Mouse (Mus musculus): ENCODE results near the gene Trak1. TPM values are rescaled to one million over a fixed set of nuclear protein-coding genes. Genes with fewer than 3 reads are reported as not detected.

Trak1 gene
- polyA plus RNA-seq, 1 experiment from 2014 or later: 16.2 TPM

DNA sequence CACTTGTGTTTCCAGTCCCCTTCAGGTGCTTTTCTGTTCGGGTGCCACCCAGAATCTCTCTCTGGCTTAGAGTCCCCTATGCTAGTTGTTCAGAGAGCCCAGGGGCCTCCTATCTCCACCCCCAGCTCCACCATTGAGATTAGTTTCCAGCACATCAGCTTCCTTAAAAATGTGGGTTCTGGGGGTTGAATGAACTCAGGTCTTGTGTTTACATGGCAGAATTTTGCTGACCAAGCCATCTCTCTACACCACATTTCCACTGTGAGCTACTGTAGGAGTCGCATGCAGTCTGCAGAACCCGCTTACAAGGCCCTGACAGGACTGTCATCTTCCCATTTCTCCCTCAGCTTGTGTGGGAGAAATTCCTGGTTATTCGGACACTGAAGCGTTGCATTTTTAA is 32.8 kb downstream of the Trak1 start:
- peaks cover 33% of the 10 kb centered on the region for H3K4me1 ChIP-seq (ENCODE audit: insufficient read depth, low read length)
- H3K27ac ChIP-seq (ENCODE audit: low read length): no peak overlapping the region
- ATAC-seq (ENCODE audit: low FRiP score, low TSS enrichment): no peak

DNA sequence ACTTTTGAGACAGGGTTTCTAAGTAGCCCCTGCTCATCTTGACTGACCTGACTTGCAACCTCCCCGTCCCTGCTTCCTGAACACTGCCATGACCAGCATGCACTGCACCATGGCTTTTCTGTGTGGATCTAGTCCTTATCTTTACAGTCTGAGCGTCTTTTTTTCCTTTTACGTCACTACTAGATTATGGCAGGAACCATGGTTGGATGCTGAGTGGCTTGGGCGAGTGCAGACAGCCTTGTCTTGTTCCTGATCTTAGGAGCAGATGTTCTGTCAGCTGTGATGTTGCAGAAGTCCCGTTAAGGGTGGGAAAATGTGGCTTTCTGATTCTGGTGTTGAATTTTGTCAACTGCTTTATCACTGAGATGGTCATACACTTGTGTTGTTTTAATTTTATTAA is 34.1 kb downstream of the Trak1 start:
- Histone ChIP-seq H3K4me1 (ENCODE audit: insufficient read depth, low read length) (peaks cover 45% of the 10 kb centered on the region), H3K27ac (ENCODE audit: low read length) (peak overlapping the region; percentile 84)
- ATAC-seq (ENCODE audit: low FRiP score, low TSS enrichment): no peak

More for the DNA sequence above, 32.8 kb downstream of the Trak1 start:
- Histone ChIP-seq H3K36me3 (ENCODE audit: insufficient read depth, low read length) (peaks cover 5% of the 10 kb centered on the region; the same call in 1 of the 2 replicates), H3K9me3 (ENCODE audit: low read length) (no peaks in the 10 kb centered on the region), H3K4me3 (ENCODE audit: low read length) (no peak overlapping the region), H3K4me2 (replicated peaks; ENCODE audit: low read depth, low read length) (no peak overlapping the region), H3K9ac (replicated peaks; ENCODE audit: low read length) (no peak overlapping the region), H3K27me3 (ENCODE audit: insufficient read depth, low read length) (no peaks in the 10 kb centered on the region)
- 93% methylated on average over 5 of the region's 5 CpGs for whole genome bisulfite sequencing

GRCm38 (mm10) chr9:121331878-121332630 is 34.8 kb downstream of the Trak1 start:
- Histone ChIP-seq H3K9me3 (ENCODE audit: low read length) (no peaks in the 10 kb centered on the region), H3K27ac (ENCODE audit: low read length) (peak overlapping the region; percentile 84), H3K36me3 (ENCODE audit: insufficient read depth, low read length) (peaks cover 5% of the 10 kb centered on the region; the same call in 1 of the 2 replicates), H3K4me2 (replicated peaks; ENCODE audit: low read depth, low read length) (no peak overlapping the region; the same call in 1 of the 2 replicates), H3K27me3 (ENCODE audit: insufficient read depth, low read length) (no peaks in the 10 kb centered on the region), H3K4me1 (ENCODE audit: insufficient read depth, low read length) (peaks cover 46% of the 10 kb centered on the region), H3K4me3 (ENCODE audit: low read length) (no peak overlapping the region), H3K9ac (replicated peaks; ENCODE audit: low read length) (no peak overlapping the region; the same call in 1 of the 2 replicates)
- peak; percentile 77 for ATAC-seq (ENCODE audit: low FRiP score, low TSS enrichment)
- 2% methylated on average over 8 of the region's 8 CpGs for WGBS

More for the DNA sequence above, 34.1 kb downstream of the Trak1 start:
- no peaks in the 10 kb centered on the region for H3K27me3 ChIP-seq (ENCODE audit: insufficient read depth, low read length)
- no peak overlapping the region for H3K4me3 ChIP-seq (ENCODE audit: low read length)
- 13% methylated on average over 5 of the region's 5 CpGs for WGBS
- H3K36me3 ChIP-seq (ENCODE audit: insufficient read depth, low read length): peaks cover 5% of the 10 kb centered on the region; the same call in 1 of the 2 replicates
- H3K9me3 ChIP-seq (ENCODE audit: low read length): no peaks in the 10 kb centered on the region
- no peak overlapping the region for H3K4me2 ChIP-seq (replicated peaks; ENCODE audit: low read depth, low read length)
- H3K9ac ChIP-seq (replicated peaks; ENCODE audit: low read length): no peak overlapping the region

GRCm38 (mm10) chr9:121333559-121333958 is 36.3 kb downstream of the Trak1 start:
- peaks cover 58% of the 10 kb centered on the region for H3K4me1 ChIP-seq (ENCODE audit: insufficient read depth, low read length)
- no peak overlapping the region for H3K27ac ChIP-seq (ENCODE audit: low read length)
- peaks cover 2% of the 10 kb centered on the region; the same call in 1 of the 2 replicates for H3K36me3 ChIP-seq (ENCODE audit: insufficient read depth, low read length)
- no peaks in the 10 kb centered on the region for H3K9me3 ChIP-seq (ENCODE audit: low read length)
- H3K4me3 ChIP-seq (ENCODE audit: low read length): no peak overlapping the region
- H3K27me3 ChIP-seq (ENCODE audit: insufficient read depth, low read length): no peaks in the 10 kb centered on the region
- ATAC-seq (ENCODE audit: low FRiP score, low TSS enrichment): no peak
- 89% methylated on average over 5 of the region's 5 CpGs for WGBS
- no peak overlapping the region for H3K4me2 ChIP-seq (replicated peaks; ENCODE audit: low read depth, low read length)
- no peak overlapping the region for H3K9ac ChIP-seq (replicated peaks; ENCODE audit: low read length)

DNA sequence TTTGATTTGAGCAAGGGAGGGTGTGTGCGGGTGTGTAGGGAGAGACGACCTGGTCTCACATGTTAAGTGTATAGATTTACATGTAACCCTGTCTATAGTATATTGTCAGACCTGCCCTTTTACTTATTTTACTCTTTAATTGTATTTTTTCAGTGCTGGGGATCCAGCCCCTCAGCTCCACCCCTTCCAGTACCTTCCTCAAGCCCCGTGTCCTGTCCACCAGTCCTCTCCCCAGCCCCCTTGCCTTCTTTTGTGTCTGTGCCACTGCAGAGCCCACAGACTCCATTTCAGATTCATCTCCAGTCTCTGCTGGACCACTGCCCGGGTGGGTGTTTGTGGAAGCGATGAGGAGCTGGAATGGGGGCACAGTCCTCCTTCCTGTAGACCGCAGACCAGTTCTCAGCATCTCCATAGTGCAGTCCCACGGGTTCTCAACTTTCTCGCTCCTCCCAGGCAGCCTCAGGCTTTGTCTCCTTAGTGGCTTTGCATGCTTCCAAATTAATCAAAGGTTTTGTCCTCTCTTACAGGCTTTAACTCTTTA is 37.1 kb downstream of the Trak1 start:
- Histone ChIP-seq H3K4me3 (ENCODE audit: low read length) (no peak overlapping the region), H3K27ac (ENCODE audit: low read length) (no peak overlapping the region), H3K27me3 (ENCODE audit: insufficient read depth, low read length) (no peaks in the 10 kb centered on the region), H3K4me2 (replicated peaks; ENCODE audit: low read depth, low read length) (no peak overlapping the region), H3K4me1 (ENCODE audit: insufficient read depth, low read length) (peaks cover 58% of the 10 kb centered on the region), H3K9me3 (ENCODE audit: low read length) (no peaks in the 10 kb centered on the region), H3K9ac (replicated peaks; ENCODE audit: low read length) (no peak overlapping the region), H3K36me3 (ENCODE audit: insufficient read depth, low read length) (no peaks in the 10 kb centered on the region)
- no peak for ATAC-seq (ENCODE audit: low FRiP score, low TSS enrichment)
- WGBS: 49% methylated on average over 8 of the region's 8 CpGs

DNA sequence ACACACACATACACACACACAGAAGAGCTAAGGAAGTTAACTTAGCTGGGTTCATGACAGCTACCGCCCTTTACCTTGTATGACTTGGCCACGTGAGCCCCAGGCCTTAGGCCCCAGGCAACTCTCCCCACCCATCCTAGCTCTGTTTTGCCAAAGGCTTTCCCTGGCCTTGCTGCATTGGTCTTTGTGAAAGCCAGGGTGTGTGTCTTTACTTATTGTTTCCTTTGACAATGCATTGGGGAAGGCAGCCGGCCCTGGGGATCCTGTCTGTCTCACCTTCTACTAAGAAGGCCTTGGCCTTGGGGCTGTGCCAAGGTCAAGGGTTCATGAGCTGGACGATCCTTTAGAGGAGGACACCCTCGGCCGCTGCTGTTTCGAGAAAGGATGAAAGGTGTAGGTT is 38.3 kb downstream of the Trak1 start:
- H3K4me1 ChIP-seq (ENCODE audit: insufficient read depth, low read length): peaks cover 58% of the 10 kb centered on the region
- H3K27me3 ChIP-seq (ENCODE audit: insufficient read depth, low read length): no peaks in the 10 kb centered on the region
- H3K36me3 ChIP-seq (ENCODE audit: insufficient read depth, low read length): no peaks in the 10 kb centered on the region
- H3K9me3 ChIP-seq (ENCODE audit: low read length): no peaks in the 10 kb centered on the region
- no peak overlapping the region for H3K4me3 ChIP-seq (ENCODE audit: low read length)
- 32% methylated on average over 7 of the region's 7 CpGs for WGBS
- H3K4me2 ChIP-seq (replicated peaks; ENCODE audit: low read depth, low read length): no peak overlapping the region
- peak overlapping the region; percentile 64 for H3K27ac ChIP-seq (ENCODE audit: low read length)
- ATAC-seq (ENCODE audit: low FRiP score, low TSS enrichment): no peak
- peak overlapping the region; percentile 29; the same call in 1 of the 2 replicates for H3K9ac ChIP-seq (replicated peaks; ENCODE audit: low read length)

GRCm38 (mm10) chr9:121336324-121336946 is 39.1 kb downstream of the Trak1 start:
- Histone ChIP-seq H3K4me3 (ENCODE audit: low read length) (no peak overlapping the region), H3K36me3 (ENCODE audit: insufficient read depth, low read length) (no peaks in the 10 kb centered on the region), H3K27me3 (ENCODE audit: insufficient read depth, low read length) (no peaks in the 10 kb centered on the region), H3K27ac (ENCODE audit: low read length) (peak overlapping the region; percentile 6; the same call in 1 of the 2 replicates), H3K4me1 (ENCODE audit: insufficient read depth, low read length) (peaks cover 54% of the 10 kb centered on the region), H3K9ac (replicated peaks; ENCODE audit: low read length) (no peak overlapping the region), H3K9me3 (ENCODE audit: low read length) (no peaks in the 10 kb centered on the region), H3K4me2 (replicated peaks; ENCODE audit: low read depth, low read length) (no peak overlapping the region)
- ATAC-seq (ENCODE audit: low FRiP score, low TSS enrichment): no peak
- WGBS: 88% methylated on average over 15 of the region's 15 CpGs

DNA sequence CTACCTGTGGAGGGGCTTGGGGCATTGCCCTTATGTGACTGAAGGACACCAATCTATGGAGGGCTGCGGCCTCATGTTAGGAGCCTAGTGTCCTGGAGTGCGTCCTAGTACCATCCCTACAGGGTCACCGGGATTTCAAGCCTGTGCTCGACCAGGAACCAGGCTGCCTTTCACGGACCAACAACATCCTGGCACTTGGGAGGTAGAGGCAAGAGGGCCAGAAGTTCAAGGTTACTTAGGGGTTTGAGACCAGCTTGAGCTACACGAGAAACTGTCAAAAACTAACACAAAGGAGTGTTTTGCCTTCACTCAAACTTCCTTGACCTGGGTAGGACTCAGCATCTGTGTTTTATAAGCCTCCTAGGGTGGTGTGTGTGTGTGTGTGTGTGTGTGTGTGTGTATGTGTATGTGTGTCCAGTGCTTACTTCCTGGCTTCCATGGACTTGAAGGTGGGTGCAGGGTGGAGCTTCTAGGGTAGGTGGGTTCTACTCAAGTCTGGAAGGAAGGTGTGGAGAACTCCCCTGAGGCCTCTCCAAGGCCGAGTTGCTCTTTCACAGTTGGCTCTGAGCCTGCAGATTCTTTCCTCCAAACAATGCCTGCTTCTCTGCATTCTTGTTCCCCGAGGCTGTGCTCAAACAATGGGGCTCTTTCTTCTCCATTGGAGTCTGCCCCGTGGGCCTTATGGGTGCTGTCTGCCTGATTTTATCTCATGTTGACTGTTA is 40.1 kb downstream of the Trak1 start:
- peak overlapping the region; percentile 37 for H3K27ac ChIP-seq (ENCODE audit: low read length)
- 65% methylated on average over 9 of the region's 9 CpGs for WGBS
- H3K4me1 ChIP-seq (ENCODE audit: insufficient read depth, low read length): peaks cover 45% of the 10 kb centered on the region
- no peak overlapping the region for H3K4me2 ChIP-seq (replicated peaks; ENCODE audit: low read depth, low read length)
- no peaks in the 10 kb centered on the region for H3K36me3 ChIP-seq (ENCODE audit: insufficient read depth, low read length)
- no peak overlapping the region for H3K9ac ChIP-seq (replicated peaks; ENCODE audit: low read length)
- no peaks in the 10 kb centered on the region for H3K27me3 ChIP-seq (ENCODE audit: insufficient read depth, low read length)
- no peaks in the 10 kb centered on the region for H3K9me3 ChIP-seq (ENCODE audit: low read length)
- no peak overlapping the region for H3K4me3 ChIP-seq (ENCODE audit: low read length)
- 0 out of 2 replicates have a peak, but pooled peaks have one; percentile 36 for ATAC-seq (ENCODE audit: low FRiP score, low TSS enrichment)

DNA sequence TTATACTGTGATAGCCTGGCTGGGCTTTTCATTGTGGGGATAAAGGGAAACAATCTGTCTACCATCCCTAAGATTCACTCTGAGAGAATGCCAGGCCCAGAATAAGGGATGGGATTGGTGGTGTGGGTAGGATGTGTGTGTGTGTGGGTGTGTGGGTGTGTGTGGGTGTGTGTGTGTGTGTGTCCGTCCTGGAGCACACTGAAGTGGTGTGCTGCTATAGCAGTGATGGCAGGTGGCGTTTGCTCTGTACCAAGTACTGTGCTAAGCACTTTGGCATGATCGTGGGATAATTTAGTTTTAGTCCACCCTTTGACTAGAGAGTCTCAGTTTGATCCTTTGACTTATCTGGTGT is 40.6 kb downstream of the Trak1 start:
- no peak overlapping the region for H3K9ac ChIP-seq (replicated peaks; ENCODE audit: low read length)
- no peaks in the 10 kb centered on the region for H3K27me3 ChIP-seq (ENCODE audit: insufficient read depth, low read length)
- H3K4me1 ChIP-seq (ENCODE audit: insufficient read depth, low read length): peaks cover 41% of the 10 kb centered on the region
- 90% methylated on average over 3 of the region's 3 CpGs for WGBS
- H3K4me2 ChIP-seq (replicated peaks; ENCODE audit: low read depth, low read length): no peak overlapping the region
- H3K4me3 ChIP-seq (ENCODE audit: low read length): no peak overlapping the region
- ATAC-seq (ENCODE audit: low FRiP score, low TSS enrichment): 0 out of 2 replicates have a peak, but pooled peaks have one; percentile 3
- no peaks in the 10 kb centered on the region for H3K9me3 ChIP-seq (ENCODE audit: low read length)
- no peaks in the 10 kb centered on the region for H3K36me3 ChIP-seq (ENCODE audit: insufficient read depth, low read length)
- peak overlapping the region; percentile 37; the same call in 1 of the 2 replicates for H3K27ac ChIP-seq (ENCODE audit: low read length)

Data from kidney, embryonic 16.5 days (tissue).